Mouse (Mus musculus) midbrain, embryonic 11.5 days (tissue): Measurements from ENCODE around the gene Kif5a. TPM values are rescaled to one million over a fixed set of nuclear protein-coding genes. Genes with fewer than 3 reads are reported as not detected.
A peak's percentile ranks its signal among the peaks of the same experiment; 100 is the strongest.

Source experiments
- ATAC-seq: fragments of 200-750 bp; cut with Nextera tagmentation; 2 replicates; pipeline ENCODE4 v1.8.0; 2017; ENCODE audit warnings: moderate TSS enrichment, moderate library complexity; ENCODE audit not compliant: low FRiP score
- DNase-seq: peaks from one replicate; pipeline ENCODE4 v3.0.0; 2015; ENCODE audit warnings: low spot score; ENCODE audit errors: missing footprints
- H3K27ac ChIP-seq: fragments of 300-500 bp; sonication (generic); 2 replicates; pipeline ENCODE4 v1.5.1; 2014; ENCODE audit warnings: low read depth, low read length
- H3K27me3 ChIP-seq: fragments of 300-500 bp; sonication (generic); 2 replicates; pipeline ENCODE4 v1.6.1; 2014; ENCODE audit warnings: mild to moderate bottlenecking, low read length, moderate library complexity, mixed read lengths; ENCODE audit not compliant: control insufficient read depth, insufficient read depth
- H3K36me3 ChIP-seq: fragments of 300-500 bp; sonication (generic); 2 replicates; pipeline ENCODE4 v1.6.1; 2014; ENCODE audit warnings: mild to moderate bottlenecking, low read length, moderate library complexity, mixed read lengths; ENCODE audit not compliant: control insufficient read depth, insufficient read depth
- H3K4me1 ChIP-seq: fragments of 300-500 bp; sonication (generic); 2 replicates; pipeline ENCODE4 v1.6.1; 2014; ENCODE audit warnings: low read length; ENCODE audit not compliant: control insufficient read depth, insufficient read depth
- H3K4me2 ChIP-seq: fragments of 300-500 bp; sonication (generic); 2 replicates; pipeline ENCODE4 v1.6.1; 2014; ENCODE audit warnings: mild to moderate bottlenecking, moderate library complexity
- H3K4me3 ChIP-seq: fragments of 300-500 bp; sonication (generic); 2 replicates; pipeline ENCODE4 v1.5.1; 2014; ENCODE audit warnings: low read depth, low read length
- H3K9ac ChIP-seq: fragments of 300-500 bp; sonication (generic); 2 replicates; pipeline ENCODE4 v1.6.1; 2014; ENCODE audit warnings: low read length
- H3K9me3 ChIP-seq: fragments of 300-500 bp; sonication (generic); 2 replicates; pipeline ENCODE4 v1.6.1; 2016; ENCODE audit warnings: low read length; ENCODE audit not compliant: control insufficient read depth
- WGBS: fragments of 180-500 bp; shearing (Covaris S2); extraction: QIAGEN DNeasy Blood & Tissue Kit; methylation state at CpG from one replicate; pipeline ENCODE4 v1.1.7; 2014; 5-methylcytosine and 5-hydroxymethylcytosine counted together
- polyA plus RNA-seq: library from polyadenylated mRNA; unstranded; fragments of >200 nt; fragmentation: Nextera tagmentation; extraction: Ambion mirVana; gene quantifications from 2 replicates; pipeline ENCODE4 v1.2.1, GENCODE M21; 2014

Gene Kif5a
- polyA plus RNA-seq, 1 experiment from 2014 or later, result 26.3 TPM

DNA sequence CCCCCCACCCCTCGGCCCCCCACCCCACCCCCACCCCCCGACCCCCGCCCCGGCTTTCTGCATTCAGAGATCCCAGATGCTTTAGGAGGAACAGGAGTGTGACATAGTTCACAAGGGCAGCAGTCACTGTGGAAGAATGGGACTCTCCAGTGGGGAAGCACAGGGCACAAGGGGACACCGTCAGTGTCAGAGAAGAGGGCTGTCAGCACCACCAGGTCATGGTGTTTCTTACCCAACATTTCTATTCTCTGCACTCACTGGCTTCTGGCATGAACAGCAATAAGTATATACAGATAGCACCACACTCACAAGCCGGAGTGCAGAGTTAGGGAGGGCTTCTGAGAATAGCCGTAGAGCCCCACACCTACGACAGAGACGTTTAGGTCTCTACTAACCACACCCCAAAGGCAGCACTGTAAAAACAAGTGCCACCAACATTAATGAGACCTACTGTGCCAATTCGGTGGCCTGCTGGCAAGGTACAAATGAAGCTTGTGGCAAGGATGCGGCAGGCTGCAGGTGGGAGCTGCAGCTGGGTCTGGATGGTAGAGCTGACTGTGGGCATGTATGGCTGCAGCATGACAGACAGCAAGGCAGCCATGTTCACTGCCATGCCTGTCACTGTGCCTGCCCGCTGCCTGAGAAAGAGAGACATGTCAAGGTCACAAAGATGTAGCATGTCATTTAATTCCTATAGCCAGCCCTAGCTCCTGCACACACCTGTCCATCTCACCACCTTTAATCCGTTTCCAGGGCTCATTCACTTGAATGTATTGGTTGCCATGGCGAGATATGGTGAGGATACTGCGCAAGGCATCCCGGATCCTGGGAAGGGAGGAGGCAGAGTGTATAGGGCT, 34.1 kb upstream of the Kif5a start:
- H3K4me2 ChIP-seq, result no peak overlapping the region
- H3K4me3 ChIP-seq, result no peak overlapping the region
- H3K27me3 ChIP-seq, result no peaks in the 10 kb centered on the region
- H3K27ac ChIP-seq, result no peak overlapping the region
- ATAC-seq (no peak), DNase-seq (peak; percentile 60)
- peaks cover 4% of the 10 kb centered on the region for H3K4me1 ChIP-seq
- H3K9me3 ChIP-seq, result no peaks in the 10 kb centered on the region
- no peak overlapping the region for H3K9ac ChIP-seq
- 90% methylated on average over 16 of the region's 16 CpGs for WGBS
- H3K36me3 ChIP-seq, result peaks cover 49% of the 10 kb centered on the region

DNA sequence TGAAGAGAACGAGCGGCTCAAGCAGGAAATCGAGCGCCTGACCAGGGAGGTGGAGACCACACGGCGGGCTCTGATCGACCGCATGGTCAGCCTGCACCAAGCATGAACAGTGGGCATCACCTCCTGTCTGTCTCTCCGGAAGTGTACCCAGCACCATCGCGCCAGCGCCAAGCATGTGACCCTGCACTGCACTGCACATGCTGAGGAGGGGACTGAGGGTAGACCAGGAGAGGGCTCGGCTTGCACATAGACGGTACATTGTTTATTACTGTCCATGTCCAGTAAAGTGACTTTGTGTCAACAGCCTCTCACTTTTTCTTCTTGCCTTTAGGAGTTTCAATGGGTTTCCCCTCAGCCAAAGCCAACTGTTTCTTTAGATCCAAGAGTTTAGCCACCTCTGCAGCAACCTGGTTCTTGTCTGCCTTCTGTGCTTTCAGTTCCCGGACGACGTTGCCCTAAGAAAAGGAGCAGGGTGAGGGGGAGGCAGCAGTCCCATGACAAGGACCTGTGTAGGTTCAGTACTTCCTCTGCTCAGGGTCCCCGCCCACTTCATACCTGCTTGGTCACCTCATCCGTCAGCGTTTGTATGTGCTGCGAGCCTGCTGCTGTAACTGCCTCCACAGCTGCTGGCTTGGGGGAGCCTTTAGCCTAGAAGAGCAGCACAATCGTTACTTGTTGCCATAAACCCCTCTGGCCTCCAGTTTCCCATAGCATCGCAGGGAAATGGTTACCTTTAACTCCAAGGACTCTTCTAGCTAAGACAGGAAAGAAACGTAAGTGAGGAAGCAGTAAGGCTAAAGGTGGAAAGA, 33.0 kb upstream of the Kif5a start:
- no peak for ATAC-seq
- H3K36me3 ChIP-seq, result peaks cover 44% of the 10 kb centered on the region

DNA sequence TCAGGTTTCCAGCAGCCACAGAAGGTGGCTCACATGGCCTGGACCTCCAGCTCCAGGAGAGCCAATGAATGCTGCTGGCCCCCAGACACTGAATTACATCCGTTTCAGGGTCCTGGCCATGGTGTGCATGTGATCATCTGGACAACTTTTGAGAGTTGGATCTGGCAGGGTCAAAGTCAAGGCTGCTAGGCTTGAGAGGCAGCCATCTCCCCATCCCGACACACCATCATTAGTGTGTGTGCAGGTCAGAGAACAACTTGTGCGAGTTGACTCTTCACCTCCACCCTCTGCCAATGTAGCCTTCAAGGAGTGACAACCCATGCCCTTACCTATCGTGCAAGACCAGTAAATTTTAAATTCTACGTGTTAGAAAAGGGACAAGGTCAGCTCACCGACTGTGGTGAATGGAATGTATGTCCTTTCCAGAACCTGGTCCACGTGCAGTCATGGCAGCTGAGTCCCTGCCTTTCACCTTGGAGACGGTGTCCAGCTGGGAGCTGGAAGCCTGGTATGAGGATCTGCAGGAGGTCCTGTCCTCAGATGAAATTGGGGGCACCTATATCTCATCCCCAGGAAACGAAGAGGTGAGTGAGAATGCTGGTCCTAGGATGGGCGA, 31.9 kb upstream of the Kif5a start:
- H3K4me2 ChIP-seq, result no peak overlapping the region
- DNase-seq (peak; percentile 67), ATAC-seq (no peak)
- no peak overlapping the region for H3K4me3 ChIP-seq
- H3K27ac ChIP-seq, result no peak overlapping the region
- H3K27me3 ChIP-seq, result no peaks in the 10 kb centered on the region
- WGBS, result 93% methylated on average over 10 of the region's 10 CpGs
- H3K4me1 ChIP-seq, result peaks cover 13% of the 10 kb centered on the region
- no peak overlapping the region for H3K9ac ChIP-seq
- H3K36me3 ChIP-seq, result peaks cover 40% of the 10 kb centered on the region
- H3K9me3 ChIP-seq, result no peaks in the 10 kb centered on the region

More for the DNA sequence above, 33.0 kb upstream of the Kif5a start:
- WGBS, result 94% methylated on average over 24 of the region's 24 CpGs
- Histone ChIP-seq H3K4me2 (no peak overlapping the region), H3K9me3 (no peaks in the 10 kb centered on the region), H3K27me3 (no peaks in the 10 kb centered on the region), H3K27ac (no peak overlapping the region), H3K4me1 (peaks cover 13% of the 10 kb centered on the region), H3K4me3 (no peak overlapping the region), H3K9ac (no peak overlapping the region)
- peak; percentile 64 for DNase-seq

DNA sequence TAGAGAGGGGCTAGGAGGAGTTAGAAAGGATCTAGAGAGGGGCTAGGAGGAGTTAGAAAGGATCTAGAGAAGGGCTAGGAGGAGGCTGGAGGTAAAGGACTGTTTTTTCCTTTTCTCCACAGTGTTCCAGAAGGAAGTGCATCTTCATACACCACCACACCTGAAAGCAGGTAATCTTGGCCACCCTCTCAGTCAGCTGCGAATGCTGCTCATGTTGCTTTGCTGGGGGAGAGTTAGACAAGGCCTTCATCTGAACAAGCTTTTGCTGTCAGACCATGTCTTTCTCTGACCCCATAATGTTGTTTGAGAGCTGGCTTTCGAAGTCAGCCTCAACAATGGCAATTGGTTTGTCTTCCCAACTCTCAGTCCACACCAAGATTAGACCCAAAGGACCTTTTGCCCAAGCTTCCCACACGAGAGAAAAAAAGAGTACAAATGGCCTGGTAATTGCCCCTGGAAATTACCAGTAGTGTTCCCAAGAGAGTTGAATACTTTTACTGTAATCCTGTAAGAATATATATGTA, 30.5 kb upstream of the Kif5a start:
- WGBS, result 85% methylated on average over 3 of the region's 3 CpGs

DNA sequence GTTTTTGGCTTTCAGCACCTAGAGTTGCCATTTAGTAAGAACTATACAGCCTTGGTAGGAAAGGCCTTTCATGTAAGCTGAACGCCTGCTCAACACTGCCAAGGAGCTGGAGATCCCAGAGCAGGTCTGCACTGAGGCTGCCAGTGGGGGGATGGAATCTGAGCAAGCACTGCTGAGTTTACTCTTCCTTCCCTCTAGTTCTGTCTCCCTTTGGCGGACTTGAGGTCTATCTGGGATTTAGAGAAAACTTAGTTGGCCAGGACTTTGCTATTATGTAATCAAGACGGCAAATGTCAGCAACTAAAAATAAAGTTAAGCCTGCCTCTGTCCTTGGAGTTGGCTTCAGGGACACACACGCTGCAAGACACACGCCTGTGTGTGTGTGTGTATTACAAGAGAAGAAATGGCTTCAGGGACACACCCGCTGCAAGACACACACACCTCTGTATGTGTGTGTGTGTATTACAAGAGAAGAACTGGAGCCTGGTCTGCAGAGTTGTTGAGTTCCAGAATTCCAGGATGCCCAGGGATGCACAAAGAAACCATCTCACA, 29.9 kb upstream of the Kif5a start:
- DNase-seq (peak; percentile 37), ATAC-seq (no peak)
- no peaks in the 10 kb centered on the region for H3K9me3 ChIP-seq
- 93% methylated on average over 6 of the region's 6 CpGs for WGBS
- no peaks in the 10 kb centered on the region for H3K27me3 ChIP-seq
- peaks cover 29% of the 10 kb centered on the region for H3K36me3 ChIP-seq
- no peak overlapping the region for H3K4me3 ChIP-seq
- H3K4me2 ChIP-seq, result no peak overlapping the region
- H3K27ac ChIP-seq, result no peak overlapping the region
- H3K4me1 ChIP-seq, result peaks cover 19% of the 10 kb centered on the region
- H3K9ac ChIP-seq, result no peak overlapping the region

More for the DNA sequence above, 30.5 kb upstream of the Kif5a start:
- no peak overlapping the region for H3K27ac ChIP-seq
- DNase-seq, result no peak
- H3K4me3 ChIP-seq, result no peak overlapping the region
- peaks cover 30% of the 10 kb centered on the region for H3K36me3 ChIP-seq
- no peak for ATAC-seq
- no peaks in the 10 kb centered on the region for H3K27me3 ChIP-seq
- H3K9ac ChIP-seq, result no peak overlapping the region
- H3K4me1 ChIP-seq, result peaks cover 19% of the 10 kb centered on the region
- no peak overlapping the region for H3K4me2 ChIP-seq
- H3K9me3 ChIP-seq, result no peaks in the 10 kb centered on the region

DNA sequence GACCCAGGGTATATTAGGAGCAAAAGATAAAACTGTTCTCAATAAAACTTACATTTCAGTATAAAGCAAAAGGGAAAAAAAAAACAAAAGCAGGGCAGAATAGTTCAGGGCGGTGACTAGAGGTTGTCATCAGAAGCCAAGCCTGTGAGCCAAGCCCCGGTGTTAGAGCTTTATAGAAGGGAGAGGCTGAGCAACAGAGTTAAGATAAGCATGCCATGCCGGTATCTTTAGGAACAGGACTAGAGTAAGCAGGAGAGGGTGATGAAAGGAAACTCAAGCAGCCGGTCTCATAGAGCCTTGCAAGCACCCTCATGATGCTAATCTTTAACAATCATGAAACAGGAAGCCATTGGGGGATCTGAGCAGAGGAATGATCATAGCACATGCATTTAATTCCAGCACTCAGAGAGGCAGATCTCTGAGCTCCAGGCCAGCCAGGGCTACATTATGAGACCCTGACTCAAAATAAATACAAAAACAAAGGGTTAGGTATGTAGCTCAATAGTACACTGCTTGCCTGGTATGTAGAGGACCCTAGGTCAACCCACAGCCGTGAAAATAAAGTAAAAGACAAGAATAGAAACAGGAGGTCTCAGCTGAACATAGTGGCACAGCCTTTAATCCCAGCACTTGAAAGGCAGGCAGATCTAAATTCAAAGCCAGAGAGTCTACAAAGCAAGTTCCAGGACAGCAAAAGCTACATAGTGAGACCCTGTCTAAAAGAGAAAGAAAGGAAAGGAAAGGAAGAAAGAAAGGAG, 28.9 kb upstream of the Kif5a start:
- H3K4me3 ChIP-seq, result peak overlapping the region; percentile 64
- 60% methylated on average over 5 of the region's 5 CpGs for WGBS
- no peaks in the 10 kb centered on the region for H3K27me3 ChIP-seq
- peak overlapping the region; percentile 53 for H3K9ac ChIP-seq
- 0 out of 2 replicates have a peak overlapping the region, but pooled peaks have one; percentile 42 for H3K27ac ChIP-seq
- H3K4me1 ChIP-seq, result peaks cover 29% of the 10 kb centered on the region
- DNase-seq (no peak), ATAC-seq (no peak)
- no peaks in the 10 kb centered on the region for H3K9me3 ChIP-seq
- H3K36me3 ChIP-seq, result peaks cover 24% of the 10 kb centered on the region
- peak overlapping the region; percentile 93 for H3K4me2 ChIP-seq

DNA sequence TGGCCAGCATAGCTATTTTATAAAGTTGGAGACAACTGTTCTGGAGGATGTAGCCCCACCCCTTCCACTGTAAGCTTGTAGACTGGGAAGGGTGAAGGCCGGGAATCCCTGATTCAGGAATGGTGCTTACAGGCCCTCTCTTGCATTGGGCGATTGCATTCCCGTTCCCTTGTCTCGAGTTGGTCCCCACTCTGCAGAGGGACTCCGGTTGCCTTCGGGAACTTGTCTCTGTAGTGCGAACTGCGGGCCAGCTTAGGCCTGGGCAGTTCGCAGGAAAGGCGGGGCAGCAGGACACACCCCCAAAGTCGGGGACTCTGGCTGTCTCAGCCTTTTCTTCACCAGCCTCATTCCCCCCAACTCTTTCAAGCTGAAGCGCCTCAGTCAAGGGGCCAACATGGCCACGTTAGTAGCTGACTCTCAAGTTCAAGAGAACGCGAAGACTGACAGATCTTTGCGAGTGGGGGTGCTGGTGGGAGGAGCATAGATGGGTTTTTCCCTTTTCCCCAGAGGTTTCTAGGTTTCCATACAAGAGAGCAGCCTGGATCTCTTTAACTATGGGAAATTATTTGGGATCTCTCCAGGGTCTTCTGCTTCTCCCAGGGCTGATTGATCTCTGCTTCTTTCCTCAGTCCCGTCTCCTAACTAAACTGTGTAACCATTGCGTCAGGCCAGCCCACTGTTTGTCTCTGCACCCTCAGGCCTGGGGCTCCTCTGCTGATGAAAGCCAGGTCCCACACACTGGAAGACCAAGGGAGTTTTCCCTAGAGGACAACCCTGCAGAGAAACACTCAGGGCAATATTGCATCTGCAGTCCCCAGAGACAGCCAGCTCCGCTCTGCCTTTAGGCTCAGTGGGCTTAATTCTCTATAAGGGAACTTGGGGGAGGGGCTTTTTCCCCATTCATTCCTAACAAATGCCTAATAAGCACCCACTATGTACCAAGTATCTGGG, 28.1 kb upstream of the Kif5a start:
- Histone ChIP-seq H3K4me2 (peak overlapping the region; percentile 93), H3K4me1 (peaks cover 37% of the 10 kb centered on the region), H3K27ac (peak overlapping the region; percentile 42), H3K36me3 (peaks cover 19% of the 10 kb centered on the region), H3K27me3 (no peaks in the 10 kb centered on the region), H3K9ac (peak overlapping the region; percentile 53), H3K9me3 (no peaks in the 10 kb centered on the region), H3K4me3 (peak overlapping the region; percentile 64)
- DNase-seq, result peak; percentile 98
- 3% methylated on average over 19 of the region's 19 CpGs for WGBS
- ATAC-seq, result peak; percentile 41
